Mouse (Mus musculus) cortical plate, adult 2 months (tissue): ENCODE data around the gene Lifr.

Experiments used
- CTCF ChIP-seq: fragments of 200-500 bp; IDR thresholded peaks from 2 replicates; pipeline ENCODE4 v1.5.1; 2011; ENCODE audit warnings: mild to moderate bottlenecking, control low read depth, low read length; ENCODE audit not compliant: insufficient read depth; ENCODE audit errors: extremely low read depth
- POLR2A ChIP-seq: fragments of 200-500 bp; IDR thresholded peaks from 2 replicates; pipeline ENCODE4 v1.6.1; 2011; ENCODE audit warnings: mild to moderate bottlenecking, low read length, control low read depth; ENCODE audit not compliant: insufficient read depth; ENCODE audit errors: extremely low read depth

DNA sequence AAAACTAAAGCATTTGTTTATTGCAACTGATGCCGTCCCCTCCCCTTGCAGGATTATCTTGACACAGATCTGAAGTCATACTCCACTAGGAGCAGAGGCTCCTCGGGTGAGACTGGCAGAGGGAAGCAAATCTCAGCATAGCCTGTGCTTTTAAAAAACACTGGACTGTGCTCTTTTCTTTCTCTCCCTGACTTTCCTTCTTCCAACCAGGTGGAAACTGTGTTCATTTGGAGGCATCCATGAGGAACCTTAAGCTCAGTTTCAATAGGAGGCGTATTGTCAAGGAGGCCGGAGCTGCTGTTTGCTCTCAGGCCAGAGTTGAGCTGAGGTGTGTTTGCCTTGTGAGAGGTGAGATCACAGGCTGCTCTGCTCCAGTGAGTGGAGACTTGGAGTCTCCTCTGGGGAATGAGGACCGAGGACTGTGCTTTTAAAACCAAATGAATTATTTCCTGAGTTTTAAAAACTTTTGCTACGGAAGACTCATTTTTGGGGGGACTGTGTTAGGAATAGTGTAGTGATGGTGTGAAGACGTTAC is 40.3 kb downstream of the Lifr start:
- TF ChIP-seq CTCF (no peak), POLR2A (no peak)
